Mouse (Mus musculus): Measurements from ENCODE around the gene Scgb2b27. TPM values are rescaled to one million over a fixed set of nuclear protein-coding genes. Genes with fewer than 3 reads are reported as not detected.

Gene Scgb2b27
- polyA plus RNA-seq, 1 experiment from 2014 or later = not detected

Other genes starting within 250 kb of the Scgb2b27 start
- gene Scgb2b26, start 68.9 kb downstream of the Scgb2b27 start, polyA plus RNA-seq (2014; fragmentation: Nextera tagmentation; extraction: Ambion mirVana) = not detected in 2 replicates
- gene Scgb1b27, start 7.5 kb upstream of the Scgb2b27 start, polyA plus RNA-seq (2014; fragmentation: Nextera tagmentation; extraction: Ambion mirVana) = not detected in 2 replicates
- gene Scgb1b30, start 81.5 kb upstream of the Scgb2b27 start, polyA plus RNA-seq (2014; fragmentation: Nextera tagmentation; extraction: Ambion mirVana) = not detected in 2 replicates
- 6.8 and 7.8 TPM in 2 replicates for gene Wtip, start 119.3 kb upstream of the Scgb2b27 start, polyA plus RNA-seq (2014; fragmentation: Nextera tagmentation; extraction: Ambion mirVana)
- gene Uba2, start 155.7 kb upstream of the Scgb2b27 start, polyA plus RNA-seq (2014; fragmentation: Nextera tagmentation; extraction: Ambion mirVana) = 166 and 183 TPM in 2 replicates
- gene Pdcd2l, start 182.7 kb upstream of the Scgb2b27 start, polyA plus RNA-seq (2014; fragmentation: Nextera tagmentation; extraction: Ambion mirVana) = 47.5 and 55.0 TPM in 2 replicates
- gene Gpi1, start 216.4 kb upstream of the Scgb2b27 start, polyA plus RNA-seq (2014; fragmentation: Nextera tagmentation; extraction: Ambion mirVana) = 313 and 332 TPM in 2 replicates
- gene Gm6096, start 237.1 kb upstream of the Scgb2b27 start, polyA plus RNA-seq (2014; fragmentation: Nextera tagmentation; extraction: Ambion mirVana) = not detected in 2 replicates

Measured in embryonic facial prominence, embryonic 14.5 days (tissue).